Mouse (Mus musculus): ENCODE measurements around the gene Fgfr2.

DNA sequence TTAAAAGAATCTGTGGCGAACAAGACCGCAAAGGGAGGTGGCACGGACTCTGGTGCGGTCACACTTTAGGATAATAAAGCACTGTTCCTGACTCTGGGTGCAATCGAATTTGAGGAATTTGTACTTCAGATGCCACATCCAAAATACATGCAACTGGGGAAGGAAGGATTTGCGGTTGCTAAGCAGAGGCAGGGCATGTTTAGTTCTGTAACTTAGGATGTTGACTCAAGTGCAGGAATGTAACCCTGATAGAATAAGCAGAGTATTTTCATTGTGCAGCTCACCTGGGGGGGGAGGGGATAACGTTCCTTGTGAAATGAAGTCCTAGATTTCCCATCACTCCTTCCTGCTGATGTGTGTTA is 309.1 kb downstream of the Fgfr2 start:
- TF ChIP-seq POLR2A (IDR thresholded peaks at IDR 0.05; ENCODE audit: insufficient read length, low read depth), result no peak
- TF ChIP-seq MAX (IDR thresholded peaks at IDR 0.05; ENCODE audit: low read depth), result no peak
- TF ChIP-seq CEBPB (IDR thresholded peaks at IDR 0.05; ENCODE audit: insufficient read depth, poor library complexity, severe bottlenecking), result no peak
- TF ChIP-seq TCF12 (IDR thresholded peaks at IDR 0.05; ENCODE audit: insufficient read depth, poor library complexity, severe bottlenecking), result no peak
- TF ChIP-seq POLR2AphosphoS2 (IDR thresholded peaks at IDR 0.05; ENCODE audit: insufficient read length, low read depth), result no peak
- TF ChIP-seq E2F4 (IDR thresholded peaks at IDR 0.05; ENCODE audit: insufficient read depth), result no peak
- TF ChIP-seq USF1 (IDR thresholded peaks at IDR 0.05; ENCODE audit: low read depth), result no peak
- no peak for TF ChIP-seq MYOD1 (IDR thresholded peaks at IDR 0.05; ENCODE audit: control insufficient read depth in 1 of 3, insufficient read length in 2 of 3, low read depth in 2 of 3)
